Mouse (Mus musculus): ENCODE data around the gene Shc4.
A peak's percentile ranks its signal among the peaks of the same experiment; 100 is the strongest.

The Shc4 gene

DNA sequence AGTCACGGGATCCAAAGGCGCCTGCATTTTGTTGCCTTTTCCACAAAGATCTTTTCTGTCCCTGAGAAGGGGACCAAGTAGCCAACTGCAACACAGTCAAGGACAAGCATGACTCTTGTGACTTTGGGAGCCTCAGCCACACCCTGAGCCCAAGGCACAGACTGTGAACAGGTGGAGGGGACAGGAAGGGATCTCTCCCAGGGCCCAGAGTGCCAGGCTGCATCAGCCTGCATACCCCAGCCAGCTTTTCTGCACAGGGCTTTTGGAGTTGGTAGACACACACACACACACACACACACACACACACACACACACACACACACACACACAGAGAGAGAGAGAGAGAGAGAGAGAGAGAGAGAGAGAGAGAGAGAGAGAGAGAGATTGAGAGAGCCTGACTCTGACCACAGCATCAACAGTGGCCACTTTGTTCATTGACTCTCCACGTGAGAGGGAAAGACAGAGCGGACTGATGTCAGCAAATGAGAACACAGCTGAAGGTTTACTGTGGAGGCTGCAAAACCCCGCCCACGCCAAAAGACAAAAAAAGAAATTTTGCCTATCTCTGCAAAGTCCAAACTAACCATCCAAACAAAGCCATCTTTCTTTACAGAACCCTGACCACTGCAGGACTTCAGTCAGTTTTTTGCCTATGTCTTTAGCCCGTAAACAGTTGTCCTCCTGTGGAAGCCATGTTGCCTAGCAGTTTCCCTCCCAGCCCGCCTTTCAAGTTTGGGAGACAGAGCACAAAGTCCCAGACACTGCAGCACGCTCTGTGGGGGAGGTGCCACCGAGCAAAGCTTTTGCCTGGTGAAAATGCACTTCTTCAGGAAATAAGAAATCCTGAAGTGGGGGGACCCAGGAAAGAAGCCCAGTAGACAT is 39.1 kb downstream of the Shc4 start:
- DNase-seq (ENCODE audit: low spot score in 2 of 2), result no peak

DNA sequence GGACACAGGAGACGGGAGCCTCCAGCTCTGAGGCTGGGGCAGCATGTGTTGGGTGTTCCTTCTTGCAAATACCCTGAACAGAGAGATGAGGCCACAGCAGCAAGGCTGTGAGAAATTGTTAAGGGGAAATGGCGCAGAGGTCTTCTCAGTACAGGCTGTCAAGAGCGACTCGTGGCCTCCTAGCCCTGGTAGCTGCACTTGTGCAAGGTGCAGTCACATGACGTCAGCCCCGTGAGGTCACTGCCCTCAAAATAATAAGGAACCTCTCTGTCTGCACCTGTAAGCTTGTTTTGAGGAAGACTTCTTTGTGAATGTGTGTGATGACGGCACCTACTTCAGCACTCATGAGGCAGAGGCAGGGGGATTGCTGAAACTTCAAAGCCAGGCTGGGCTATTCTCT is 40.1 kb downstream of the Shc4 start:
- peak in 1 of 2 experiments; percentile 16 for DNase-seq (ENCODE audit: low spot score in 2 of 2)

DNA sequence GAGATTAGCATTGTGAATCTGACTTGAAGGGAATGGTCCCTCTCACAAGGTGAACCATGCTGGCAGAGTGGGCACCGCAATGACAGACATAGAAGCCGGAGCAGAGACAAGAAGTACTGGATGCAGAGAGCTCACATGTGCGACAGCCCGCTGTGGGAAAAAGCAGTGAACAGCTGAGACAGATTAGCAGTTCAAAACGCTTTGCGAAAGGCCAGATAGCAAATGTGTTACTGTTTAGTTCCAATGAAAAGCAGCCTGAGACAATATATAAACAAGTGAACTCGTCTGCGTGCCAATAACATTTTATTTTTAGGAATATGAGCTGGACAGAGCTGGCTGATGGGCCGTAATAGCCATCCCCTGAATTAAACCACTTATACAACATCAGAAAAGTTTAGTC is 42.1 kb downstream of the Shc4 start:
- DNase-seq (ENCODE audit: low spot score in 2 of 2), result no peak

DNA sequence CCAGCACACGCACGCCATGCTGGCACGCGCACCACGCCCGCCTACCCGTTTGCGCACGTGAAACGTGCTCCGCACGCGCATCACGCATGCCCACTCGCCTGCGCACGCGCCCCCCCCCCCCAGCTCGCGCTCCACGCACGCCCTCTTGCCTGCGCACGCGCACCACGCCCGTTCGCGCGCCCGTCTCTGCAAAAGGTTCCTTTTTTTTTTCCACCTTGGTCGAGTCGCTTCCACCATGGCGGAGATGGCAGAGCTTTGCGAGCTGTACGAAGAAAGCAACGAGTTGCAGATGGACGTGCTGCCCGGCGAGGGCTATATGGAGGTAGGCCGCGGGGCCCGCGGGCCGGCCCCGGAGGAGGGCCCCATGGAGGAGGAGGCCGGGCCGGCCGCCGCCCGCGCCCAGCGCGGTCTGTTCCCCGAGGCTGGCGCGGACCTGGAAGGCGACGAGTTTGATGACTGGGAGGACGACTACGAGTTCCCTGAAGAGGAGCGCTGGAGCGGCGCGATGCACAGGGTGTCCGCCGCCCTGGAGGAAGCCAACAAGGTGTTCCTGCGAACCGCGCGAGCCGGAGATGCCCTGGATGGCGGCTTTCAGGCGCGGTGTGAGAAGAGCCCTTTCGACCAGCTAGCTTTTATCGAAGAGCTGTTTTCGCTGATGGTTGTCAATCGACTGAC is 50.9 kb downstream of the Shc4 start, which contains the start of gene Eid1:
TSS of gene Eid1 (plus strand) at position 139 of the 675 bp plus-strand sequence.
- peak; percentile 51 to 68 for DNase-seq (ENCODE audit: low spot score in 2 of 2)

DNA sequence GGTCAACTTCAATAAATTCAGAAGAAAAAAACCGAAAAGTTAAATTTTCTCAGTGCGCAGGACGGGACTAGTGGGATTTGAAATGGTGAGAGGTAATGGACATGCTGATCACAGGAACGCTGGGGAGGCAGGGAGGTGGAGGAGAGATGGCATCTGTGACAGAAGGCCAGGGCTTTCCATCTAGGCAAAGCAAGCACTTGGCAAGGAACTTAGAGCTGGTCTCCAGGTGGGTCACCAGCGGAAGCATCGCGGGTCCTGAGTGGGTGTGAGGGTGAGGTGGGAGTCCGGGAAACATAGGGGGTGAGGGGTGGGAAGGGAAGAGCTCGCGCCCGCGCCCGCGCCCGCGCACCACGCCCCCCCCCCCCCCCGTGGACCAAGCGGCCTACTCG is 51.4 kb downstream of the Shc4 start:
- DNase-seq (ENCODE audit: low spot score in 2 of 2), result no peak

DNA sequence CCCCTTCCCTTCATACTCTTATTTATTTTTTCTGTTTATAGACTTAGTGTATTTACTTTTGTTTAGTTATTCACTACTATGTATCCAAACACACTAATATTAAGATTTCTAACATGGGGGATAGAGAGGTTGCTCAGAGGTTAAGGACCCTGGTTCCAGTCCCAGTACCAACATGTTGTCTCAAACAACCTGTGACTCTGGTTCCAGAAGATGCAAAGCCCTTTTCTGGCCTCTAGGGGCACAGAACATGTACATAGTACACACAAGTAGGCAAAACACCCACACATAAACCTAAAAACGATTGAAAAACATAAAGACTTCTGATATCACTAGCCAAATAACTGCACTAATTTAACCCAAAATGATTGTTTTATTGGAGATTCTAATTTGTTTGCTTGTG is 53.1 kb downstream of the Shc4 start:
- peak in 1 of 2 experiments; percentile 15 for DNase-seq (ENCODE audit: low spot score in 2 of 2)

- no peak for DNase-seq (ENCODE audit: low spot score in 2 of 2)
Measured at GRCm38 (mm10) chr2:125667721-125668120, 56.2 kb downstream of the Shc4 start.

- peak; percentile 52 to 63 for DNase-seq (ENCODE audit: low spot score in 2 of 2)
Measured at GRCm38 (mm10) chr2:125667184-125667583, 56.8 kb downstream of the Shc4 start.

DNA sequence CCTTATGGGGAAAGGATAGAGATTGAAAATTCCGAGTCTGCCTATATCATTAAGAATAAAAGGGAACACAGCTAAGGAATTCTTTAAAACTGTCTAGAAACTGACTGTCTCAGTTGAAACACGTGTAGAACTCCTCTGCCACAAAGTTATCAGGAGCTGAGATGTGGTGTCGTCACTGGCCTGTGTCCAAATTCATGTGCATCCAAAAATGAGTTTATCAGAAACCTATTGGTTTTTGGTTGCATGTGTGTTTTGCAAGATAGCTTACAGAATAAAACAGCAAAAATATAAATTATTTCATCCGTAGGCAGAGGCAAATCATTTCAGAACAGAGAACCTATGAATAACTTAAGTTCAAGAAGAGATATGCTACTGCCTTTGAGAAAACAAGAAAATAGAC is 57.3 kb downstream of the Shc4 start:
- DNase-seq (ENCODE audit: low spot score in 2 of 2), result no peak

GRCm38 (mm10) chr2:125665909-125666308 is 58.0 kb downstream of the Shc4 start:
- DNase-seq (ENCODE audit: low spot score in 2 of 2), result no peak

GRCm38 (mm10) chr2:125665213-125665612 is 58.7 kb downstream of the Shc4 start:
- DNase-seq (ENCODE audit: low spot score in 2 of 2), result no peak

DNA sequence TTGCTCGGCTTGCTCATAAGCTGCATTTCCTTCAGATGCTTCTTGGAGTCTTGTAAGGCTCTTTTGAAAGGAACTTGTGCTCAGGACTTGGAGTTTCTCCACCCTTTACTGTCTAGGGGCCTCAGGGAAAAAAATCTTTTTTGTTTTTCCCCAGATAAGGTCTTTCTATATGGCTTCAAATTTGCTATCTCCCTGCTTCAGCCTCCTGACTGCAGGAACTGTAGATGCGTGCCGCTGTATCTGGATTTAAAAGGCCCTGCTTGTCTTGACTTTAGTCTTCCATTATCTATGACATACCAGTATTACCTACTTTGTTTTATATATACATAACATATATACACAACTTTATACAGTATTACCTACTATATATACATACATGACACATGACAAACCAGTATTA is 61.4 kb downstream of the Shc4 start:
- no peak for DNase-seq (ENCODE audit: low spot score in 2 of 2)

DNA sequence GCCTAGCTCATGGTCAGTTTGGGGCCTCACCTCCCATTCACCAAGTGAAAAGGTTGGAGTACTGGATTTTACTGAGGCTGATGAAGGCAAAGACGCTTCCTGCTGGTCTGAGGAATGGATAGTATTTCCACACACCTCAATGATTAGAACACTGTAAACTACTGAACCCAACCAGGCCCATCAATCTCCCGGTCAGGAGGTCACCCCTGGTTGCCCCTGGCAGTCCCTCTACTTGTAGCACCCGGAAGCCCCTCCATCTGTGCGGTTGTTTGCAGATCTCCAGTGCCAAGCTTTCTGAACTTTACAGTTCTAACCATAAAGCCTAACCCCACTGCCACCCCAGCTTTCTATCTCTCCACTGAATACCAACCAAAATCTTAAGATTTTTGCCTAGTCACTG is 62.8 kb downstream of the Shc4 start:
- DNase-seq (ENCODE audit: low spot score in 2 of 2), result no peak

GRCm38 (mm10) chr2:125660537-125661130 is 63.3 kb downstream of the Shc4 start:
- DNase-seq (ENCODE audit: low spot score in 2 of 2), result no peak

DNA sequence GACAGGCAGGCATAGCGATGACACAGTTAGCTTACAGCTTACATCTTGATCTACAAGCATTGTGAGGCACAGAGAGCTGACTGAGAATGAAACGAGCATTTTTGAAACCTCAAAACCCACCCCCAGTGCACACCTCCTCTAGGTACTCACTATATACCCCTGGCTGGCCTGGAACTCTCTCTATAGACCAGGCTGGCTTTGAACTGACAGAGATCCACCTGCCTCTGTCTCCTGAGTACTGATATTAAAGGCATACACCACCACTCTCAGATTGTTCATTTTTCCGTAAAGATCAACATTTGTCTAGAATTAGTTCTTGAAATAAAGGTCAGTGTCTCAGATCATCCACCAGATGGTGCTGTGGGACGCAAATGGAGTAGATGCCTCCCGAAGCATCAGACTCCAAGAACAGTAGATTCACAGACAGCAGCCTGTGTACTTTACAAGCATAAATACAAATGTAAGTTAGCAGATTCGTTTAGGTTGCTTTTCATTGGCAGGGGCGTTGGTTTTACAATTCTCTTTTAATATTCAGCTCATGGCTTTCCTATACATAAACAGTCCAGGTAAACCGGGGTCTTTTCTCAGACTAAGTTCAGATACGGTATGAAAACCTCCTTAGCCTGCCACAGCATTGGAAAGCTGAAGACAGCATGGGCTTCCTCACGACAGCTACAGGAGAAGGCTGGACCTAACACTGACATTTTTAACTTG is 64.0 kb downstream of the Shc4 start:
- DNase-seq (ENCODE audit: low spot score in 2 of 2), result peak; percentile 64 to 69

DNA sequence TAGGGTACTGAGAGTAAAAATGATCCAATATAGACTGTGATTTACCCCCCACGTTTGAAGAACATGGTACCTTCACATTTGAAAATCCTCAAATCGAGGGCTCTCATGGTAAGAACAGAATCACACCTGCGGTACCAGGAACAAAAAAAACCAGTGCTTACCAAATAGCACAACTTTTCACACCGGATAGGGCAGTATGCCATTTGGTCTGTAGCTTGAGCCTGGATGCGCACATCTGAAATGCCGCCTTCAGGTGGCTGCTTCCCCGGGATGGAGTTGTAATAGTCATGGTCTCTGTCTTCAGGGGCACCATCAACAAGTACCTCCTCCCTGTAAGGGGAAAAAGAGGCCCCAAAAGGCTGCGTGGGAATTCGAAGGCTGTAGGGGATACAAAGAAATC is 68.6 kb downstream of the Shc4 start:
- no peak for DNase-seq (ENCODE audit: low spot score in 2 of 2)

GRCm38 (mm10) chr2:125653286-125653685 is 70.7 kb downstream of the Shc4 start:
- DNase-seq (ENCODE audit: low spot score in 2 of 2), result no peak

- no peak for DNase-seq (ENCODE audit: low spot score in 2 of 2)
Measured at GRCm38 (mm10) chr2:125651563-125651962, 72.4 kb downstream of the Shc4 start.

DNA sequence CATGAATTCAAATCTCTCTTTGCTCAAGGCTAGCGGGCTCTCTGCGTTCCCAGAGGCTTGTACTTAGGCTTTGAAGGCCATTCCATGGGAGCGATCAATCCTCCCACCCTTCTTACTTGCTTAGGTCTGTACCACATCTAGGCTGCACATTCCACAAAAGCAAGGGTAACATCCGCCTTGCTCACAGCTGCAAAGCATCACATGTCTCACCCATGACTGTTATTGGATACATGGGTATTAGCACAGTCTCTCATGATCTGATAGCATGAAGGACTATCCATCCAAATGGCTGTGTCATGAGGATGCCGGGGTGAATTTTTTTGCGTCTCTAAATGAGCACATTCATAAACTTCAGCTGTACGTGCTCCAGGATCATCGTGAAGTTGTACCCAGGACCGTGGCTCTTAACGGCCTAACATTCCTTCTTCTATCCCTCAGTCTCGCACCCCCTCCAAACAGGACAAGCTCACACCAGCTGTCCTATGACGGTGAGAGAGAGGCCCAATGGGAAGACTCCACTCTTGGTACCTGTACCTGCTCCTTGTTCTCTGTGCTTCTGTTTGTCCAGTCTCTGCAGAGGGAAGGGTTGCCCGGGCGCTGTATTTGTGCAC is 73.1 kb downstream of the Shc4 start:
- DNase-seq (ENCODE audit: low spot score in 2 of 2), result no peak

GRCm38 (mm10) chr2:125650038-125650437 is 73.9 kb downstream of the Shc4 start:
- DNase-seq (ENCODE audit: low spot score in 2 of 2), result no peak

DNA sequence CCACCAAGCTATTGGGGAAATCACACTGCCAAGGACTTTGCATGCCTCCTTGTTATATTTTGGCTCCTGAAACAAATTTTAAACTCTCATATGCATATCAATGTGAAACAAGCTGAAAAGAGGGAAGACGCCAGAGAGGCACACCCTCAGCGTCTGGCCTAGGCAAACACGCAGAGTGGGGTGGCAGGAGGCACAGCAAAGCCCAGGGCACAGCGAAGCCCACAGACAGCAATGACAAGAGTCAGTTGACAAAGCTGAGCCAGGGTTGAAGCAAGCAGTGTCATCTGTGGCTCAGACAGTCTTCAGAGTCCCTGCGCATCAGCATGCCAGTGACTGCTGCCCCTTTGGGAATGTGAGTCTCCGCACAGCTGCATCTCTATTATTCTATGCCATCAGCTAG is 79.0 kb downstream of the Shc4 start:
- DNase-seq (ENCODE audit: low spot score in 2 of 2), result no peak

DNA sequence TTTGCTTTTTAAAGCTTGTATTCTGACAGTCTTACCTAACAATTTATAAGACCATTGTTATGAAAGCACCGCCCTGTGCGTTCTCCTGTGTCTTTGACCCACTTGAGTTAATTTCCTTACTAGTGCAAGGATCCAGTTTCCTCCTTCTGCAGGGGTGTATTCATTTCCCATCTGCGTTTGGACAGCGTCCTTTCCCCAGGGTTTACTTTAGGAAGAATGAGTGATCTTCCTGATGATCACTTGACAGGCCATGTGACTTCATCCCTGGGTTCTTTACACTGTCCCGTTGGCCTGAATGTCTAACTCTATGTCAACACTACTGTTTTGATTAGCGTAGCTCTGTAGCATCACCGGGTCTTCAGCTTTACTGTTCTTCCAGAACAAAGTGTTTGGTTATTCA is 86.6 kb downstream of the Shc4 start:
- no peak for DNase-seq (ENCODE audit: low spot score in 2 of 2)

All from natural killer cell, adult 2 months (primary cell).